Mouse (Mus musculus): ENCODE data around the gene Btbd9.

- TF ChIP-seq CHD2 (IDR thresholded peaks at IDR 0.05; ENCODE audit: low read depth, low read length) (no peak), ZNF384 (IDR thresholded peaks at IDR 0.05; ENCODE audit: low read depth, low read length) (no peak), HCFC1 (IDR thresholded peaks at IDR 0.05; ENCODE audit: borderline replicate concordance, insufficient read depth, low read length) (no peak), ZC3H11A (IDR thresholded peaks at IDR 0.05; ENCODE audit: borderline replicate concordance, low read depth, low read length) (no peak)
Observed at GRCm38 (mm10) chr17:30242647-30243046, 333.6 kb downstream of the Btbd9 start.
